Mouse (Mus musculus) spleen, adult 12 weeks (tissue): ENCODE results near the gene Zscan21.
"Not testable (repeated sequence)": the region's sequence is repeated elsewhere in the genome, so short reads cannot be mapped to it uniquely, and the experiment has no call there.

Source experiments
- DNase-seq: peaks from one replicate; pipeline ENCODE4 v3.0.0; 2022; ENCODE audit warnings: low spot score

The Zscan21 gene

GRCm38 (mm10) chr5:138116255-138117198 lies at the start of gene Zscan21:
Zscan21 (plus strand) TSS chr5:138116903.
- peak; percentile 82 for DNase-seq

GRCm38 (mm10) chr5:138073803-138074202 lies 42.9 kb upstream of the Zscan21 start:
- DNase-seq, result no peak

GRCm38 (mm10) chr5:138075684-138076083 lies 41.0 kb upstream of the Zscan21 start:
- no peak for DNase-seq

GRCm38 (mm10) chr5:138076148-138076547 lies 40.6 kb upstream of the Zscan21 start:
- DNase-seq, result no peak

- no peak for DNase-seq
Measured at GRCm38 (mm10) chr5:138080456-138080855, 36.2 kb upstream of the Zscan21 start.

- no peak for DNase-seq
Measured at GRCm38 (mm10) chr5:138081446-138081845, 35.3 kb upstream of the Zscan21 start.

- DNase-seq, result no peak
Measured at GRCm38 (mm10) chr5:138083318-138083900, 33.3 kb upstream of the Zscan21 start.

- no peak for DNase-seq
Measured at GRCm38 (mm10) chr5:138083936-138084335, 32.8 kb upstream of the Zscan21 start.

GRCm38 (mm10) chr5:138084507-138084906 lies 32.2 kb upstream of the Zscan21 start:
- peak; percentile 12 for DNase-seq

GRCm38 (mm10) chr5:138084996-138085395 lies 31.7 kb upstream of the Zscan21 start, which contains the start of gene Zkscan1:
Zkscan1 (plus strand) TSS chr5:138085084.
- DNase-seq, result peak; percentile 64

GRCm38 (mm10) chr5:138085421-138085911 lies 31.2 kb upstream of the Zscan21 start:
- DNase-seq, result no peak

- no peak for DNase-seq
Measured at GRCm38 (mm10) chr5:138086842-138087241, 29.9 kb upstream of the Zscan21 start.

GRCm38 (mm10) chr5:138088366-138088765 lies 28.3 kb upstream of the Zscan21 start:
- no peak for DNase-seq

GRCm38 (mm10) chr5:138089108-138089551 lies 27.6 kb upstream of the Zscan21 start:
- DNase-seq, result no peak

- DNase-seq, result no peak
Measured at GRCm38 (mm10) chr5:138090271-138090670, 26.4 kb upstream of the Zscan21 start.

- DNase-seq, result no peak
Measured at GRCm38 (mm10) chr5:138090737-138091136, 26.0 kb upstream of the Zscan21 start.

GRCm38 (mm10) chr5:138092771-138093170 lies 23.9 kb upstream of the Zscan21 start:
- no peak for DNase-seq

- no peak for DNase-seq
Measured at GRCm38 (mm10) chr5:138094474-138094873, 22.2 kb upstream of the Zscan21 start.

GRCm38 (mm10) chr5:138104976-138105375 lies 11.7 kb upstream of the Zscan21 start:
- DNase-seq, result no peak

GRCm38 (mm10) chr5:138107130-138107529 lies 9.6 kb upstream of the Zscan21 start:
- DNase-seq, result no peak

- DNase-seq, result not testable (repeated sequence)
Measured at GRCm38 (mm10) chr5:138109847-138110396, 6.8 kb upstream of the Zscan21 start.

- no peak for DNase-seq
Measured at GRCm38 (mm10) chr5:138117199-138118015, 704 bp downstream of the Zscan21 start.
